Mouse (Mus musculus): ENCODE data around the gene Xlr3b.
A peak's percentile ranks its signal among the peaks of the same experiment; 100 is the strongest.
"Not testable (repeated sequence)": the region's sequence is repeated elsewhere in the genome, so short reads cannot be mapped to it uniquely, and the experiment has no call there.

The Xlr3b gene

DNA sequence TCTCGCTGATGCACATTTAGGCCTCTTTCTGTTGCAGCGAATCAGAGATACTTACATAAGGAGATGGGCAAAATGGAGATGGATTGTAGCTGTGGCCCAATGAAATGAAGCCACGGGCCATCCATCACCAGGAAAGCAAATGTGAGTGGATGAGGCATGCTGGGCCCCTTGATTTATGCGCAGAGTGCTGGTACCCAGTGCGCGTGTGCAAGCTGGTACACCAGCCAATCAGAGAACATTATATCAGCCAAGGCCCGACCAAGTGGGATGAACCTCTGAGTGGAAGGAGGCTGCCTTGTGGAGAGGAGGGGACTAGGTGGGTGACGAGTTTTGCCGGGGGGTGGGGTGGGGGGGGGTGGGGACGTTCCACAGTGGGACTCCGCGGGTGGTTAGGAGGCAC, at the start of gene Xlr3b:
Gene Xlr3b (plus strand): TSS at position 274 of the 400 bp plus-strand sequence.
- not testable (repeated sequence) for DNase-seq (ENCODE audit: low read depth, low spot score)

DNA sequence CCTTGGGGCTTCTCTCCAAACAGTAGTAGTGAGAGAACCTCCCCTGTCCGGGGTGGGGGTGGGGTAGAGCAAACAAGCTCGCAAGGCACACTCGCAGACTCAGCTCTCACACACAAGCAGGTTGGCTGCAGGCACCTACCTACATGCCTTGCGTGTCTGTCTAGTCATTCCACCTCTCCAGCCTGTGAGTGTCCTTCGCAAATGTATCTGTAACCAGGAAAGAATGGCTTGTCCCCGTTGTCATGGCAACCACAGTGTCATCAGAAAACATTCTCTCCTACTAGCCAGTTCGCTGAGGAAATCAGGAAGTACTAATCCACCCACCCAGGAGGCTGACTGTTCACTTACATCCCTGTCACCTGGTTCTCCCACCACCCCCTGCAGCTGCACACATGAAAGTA, 48.8 kb upstream of the Xlr3b start:
- DNase-seq (ENCODE audit: low read depth, low spot score), result not testable (repeated sequence)

DNA sequence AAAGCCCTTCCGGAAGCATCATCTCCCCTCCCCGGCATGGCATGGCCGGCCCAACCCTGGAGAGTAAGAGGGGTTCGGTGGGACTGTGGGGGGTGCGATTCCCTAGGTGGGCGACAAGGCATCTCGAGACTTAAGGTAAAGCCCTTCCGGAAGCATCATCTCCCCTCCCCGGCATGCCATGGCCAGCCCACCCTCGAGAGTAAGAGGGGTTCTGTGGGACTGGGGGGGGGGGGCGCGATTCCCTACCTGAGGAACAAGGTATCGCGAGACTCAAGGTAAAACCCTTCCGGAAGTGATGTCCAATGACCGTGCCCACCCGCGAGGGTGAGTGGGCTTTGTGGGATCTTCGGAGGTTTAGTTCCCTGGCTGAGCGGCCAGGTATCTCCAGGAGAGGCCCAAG, 43.5 kb upstream of the Xlr3b start, which contains the start of gene Xlr5b:
Gene Xlr5b (plus strand): TSS at position 301 of the 400 bp plus-strand sequence.
- DNase-seq (ENCODE audit: low read depth, low spot score), result not testable (repeated sequence)

DNA sequence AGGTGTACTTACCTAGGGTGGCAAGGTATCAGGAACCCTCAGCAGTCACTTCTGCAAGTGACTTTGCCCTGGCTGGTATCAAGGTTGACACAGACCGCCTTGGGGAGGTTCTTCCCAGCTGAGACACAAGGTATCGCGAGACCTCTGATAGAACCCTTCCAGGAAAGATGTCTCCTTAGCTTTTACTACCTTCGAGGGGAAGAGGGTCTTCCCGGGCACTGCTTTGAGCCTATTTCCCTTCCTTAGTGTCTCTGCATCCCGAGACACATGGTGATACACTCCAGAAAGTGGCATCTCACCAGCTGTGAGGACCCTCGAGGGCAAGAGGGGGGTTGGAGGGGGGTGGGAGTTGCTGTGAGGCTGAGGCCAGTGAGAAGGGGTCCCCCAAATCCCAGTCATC, 42.7 kb upstream of the Xlr3b start, which contains the start of gene DXBay18:
Gene DXBay18 (minus strand): TSS at position 101 of the 400 bp plus-strand sequence.
- not testable (repeated sequence) for DNase-seq (ENCODE audit: low read depth, low spot score)

DNA sequence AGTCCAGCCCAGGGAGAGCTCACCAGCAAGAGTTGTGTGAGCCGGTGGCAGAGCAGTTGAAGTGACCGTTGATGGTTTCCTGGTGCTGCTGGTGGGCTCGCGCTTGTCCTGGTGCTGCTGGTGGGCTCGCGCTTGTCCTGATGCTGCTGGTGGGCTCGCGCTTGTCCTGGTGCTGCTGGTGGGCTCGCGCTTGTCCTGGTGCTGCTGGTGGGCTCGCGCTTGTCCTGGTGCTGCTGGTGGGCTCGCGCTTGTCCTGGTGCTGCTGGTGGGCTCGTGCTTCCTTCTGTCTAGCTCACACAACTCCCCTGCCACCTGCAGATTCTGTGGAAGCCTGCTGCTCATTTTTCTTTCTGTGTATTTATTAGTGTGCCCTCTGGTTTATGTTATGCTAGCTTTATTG, 15.1 kb upstream of the Xlr3b start, which contains the start of gene Spin2d:
Gene Spin2d (minus strand): TSS at position 101 of the 400 bp plus-strand sequence.
- DNase-seq (ENCODE audit: low read depth, low spot score), result not testable (repeated sequence)

DNA sequence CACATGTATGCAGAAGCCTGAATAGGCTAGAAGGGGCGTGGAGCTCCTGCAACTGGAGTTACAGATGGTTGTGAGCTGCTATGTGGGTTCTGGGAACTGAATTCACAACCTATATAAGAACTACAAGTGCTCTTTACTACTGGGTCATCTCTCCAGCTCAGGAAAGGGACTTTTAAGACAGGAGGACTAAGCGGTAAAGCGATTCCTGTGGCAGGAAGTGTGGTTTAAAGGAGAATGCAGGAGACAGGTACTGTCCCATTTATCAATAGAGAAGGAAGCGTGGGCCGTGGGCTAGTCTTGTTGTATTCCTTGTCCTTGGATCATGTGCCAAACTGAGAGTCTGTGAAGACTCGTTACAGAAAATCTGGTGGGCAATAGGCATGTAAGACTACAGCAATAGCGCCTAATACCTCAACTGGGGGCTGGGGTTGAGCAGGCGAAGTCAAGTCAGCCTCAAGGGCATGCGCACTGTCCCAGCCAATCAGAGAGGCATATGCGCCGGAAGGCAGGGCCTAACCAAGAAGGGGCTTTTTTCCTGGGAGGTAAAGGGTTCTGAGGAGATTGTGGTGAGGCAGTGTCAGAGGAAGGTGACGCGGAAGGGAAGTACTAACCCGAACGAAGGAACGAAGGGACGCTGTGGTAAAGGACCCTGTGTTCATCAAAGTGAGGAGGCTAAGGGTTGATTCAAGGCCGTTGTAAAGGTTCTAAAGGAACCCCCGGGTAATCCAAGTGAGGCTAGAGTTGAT, 22.0 kb downstream of the Xlr3b start, which contains the start of gene Xlr4b:
Gene Xlr4b (plus strand): TSS at position 515 of the 746 bp plus-strand sequence.
- not testable (repeated sequence) for DNase-seq (ENCODE audit: low read depth, low spot score)

DNA sequence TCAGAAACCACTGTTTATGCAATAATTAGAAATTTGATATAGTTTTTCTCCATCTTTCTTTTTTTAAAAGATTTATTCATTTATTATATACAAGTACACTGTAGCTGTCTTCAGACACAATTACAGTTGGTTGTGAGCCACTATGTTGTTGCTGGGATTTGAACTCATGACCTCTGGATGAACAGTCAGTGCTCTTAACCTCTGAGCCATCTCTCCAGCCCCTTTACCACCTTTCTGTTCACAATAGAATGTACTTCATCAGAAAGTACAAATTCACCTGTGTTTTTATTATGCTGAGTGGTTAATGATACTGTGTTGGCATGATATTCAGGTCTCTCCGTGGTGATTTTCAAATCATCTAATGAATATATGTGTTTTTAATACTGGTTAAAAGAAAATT, 33.4 kb downstream of the Xlr3b start:
- no peak for DNase-seq (ENCODE audit: low read depth, low spot score)

DNA sequence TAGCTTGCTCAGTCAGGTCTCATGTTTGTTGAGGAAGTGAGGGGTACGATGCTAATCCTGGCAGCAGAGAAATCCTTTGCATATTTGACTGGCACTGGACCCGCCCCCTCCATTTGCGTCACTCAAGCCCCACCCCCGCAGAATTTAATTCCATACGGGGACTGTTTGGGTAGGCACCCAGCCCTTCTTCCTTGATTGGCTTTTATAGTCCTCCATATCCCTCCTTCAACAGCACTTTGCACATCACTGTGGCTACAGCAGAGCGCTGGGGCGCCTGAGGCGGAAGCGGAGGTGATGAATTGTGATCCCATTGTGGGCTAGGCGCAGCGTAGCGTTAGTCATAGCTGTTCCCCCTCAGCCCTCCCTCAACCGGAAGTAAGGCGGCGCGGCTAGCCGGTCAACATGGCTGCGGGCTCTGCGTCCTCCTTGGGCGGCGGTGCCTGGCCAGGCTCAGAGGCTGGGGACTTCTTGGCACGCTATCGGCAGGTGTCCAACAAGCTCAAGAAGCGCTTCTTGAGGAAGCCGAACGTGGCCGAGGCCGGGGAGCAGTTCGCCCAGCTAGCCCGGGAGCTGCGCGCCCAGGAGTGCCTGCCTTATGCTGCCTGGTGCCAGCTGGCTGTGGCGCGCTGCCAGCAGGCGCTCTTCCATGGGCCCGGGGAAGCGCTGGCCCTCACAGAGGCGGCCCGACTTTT, 36.1 kb downstream of the Xlr3b start, which contains the start of gene F8a:
Gene F8a (plus strand): TSS at position 378 of the 692 bp plus-strand sequence.
- peak; percentile 77 for DNase-seq (ENCODE audit: low read depth, low spot score)

DNA sequence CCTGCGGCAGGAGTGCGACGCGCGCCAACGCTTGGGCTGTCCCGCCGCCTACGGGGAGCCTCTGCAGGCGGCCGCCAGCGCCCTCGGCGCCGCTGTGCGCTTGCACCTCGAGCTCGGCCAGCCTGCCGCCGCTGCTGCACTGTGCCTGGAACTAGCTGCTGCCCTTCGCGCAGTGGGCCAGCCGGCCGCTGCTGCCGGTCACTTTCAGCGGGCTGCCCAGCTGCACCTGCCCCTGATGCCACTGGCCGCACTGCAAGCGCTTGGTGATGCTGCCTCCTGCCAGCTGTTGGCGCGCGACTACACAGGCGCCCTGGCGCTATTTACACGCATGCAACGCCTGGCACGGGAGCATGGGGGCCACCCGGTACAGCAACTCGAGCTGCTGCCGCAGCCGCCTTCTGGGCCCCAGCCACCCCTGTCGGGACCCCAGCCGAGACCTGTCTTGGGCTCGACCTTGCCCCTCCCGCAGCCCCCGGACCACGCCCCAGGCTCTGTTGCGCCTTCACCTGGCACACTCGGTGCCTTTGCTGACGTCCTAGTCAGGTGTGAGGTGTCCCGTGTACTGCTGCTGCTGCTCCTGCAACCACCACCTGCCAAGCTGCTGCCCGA, 36.7 kb downstream of the Xlr3b start:
- no peak for DNase-seq (ENCODE audit: low read depth, low spot score)

DNA sequence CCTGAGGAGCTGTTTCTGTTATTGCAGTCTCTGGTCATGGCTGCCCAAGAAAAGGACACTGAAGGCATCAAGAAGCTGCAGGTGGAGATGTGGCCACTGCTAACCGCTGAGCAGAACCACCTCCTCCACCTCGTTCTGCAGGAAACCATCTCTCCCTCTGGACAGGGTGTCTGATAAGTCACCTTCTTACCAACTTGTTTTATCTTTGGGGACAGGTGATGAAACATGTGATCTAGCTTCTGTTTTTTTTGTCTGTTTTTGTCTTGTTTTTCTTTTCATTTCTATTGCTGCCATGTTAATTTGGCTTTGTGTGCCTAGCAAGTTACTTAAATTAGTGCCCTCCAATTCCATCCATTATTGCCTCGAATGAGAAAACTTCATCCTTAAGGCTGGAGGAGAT, 37.3 kb downstream of the Xlr3b start:
- DNase-seq (ENCODE audit: low read depth, low spot score), result no peak

DNA sequence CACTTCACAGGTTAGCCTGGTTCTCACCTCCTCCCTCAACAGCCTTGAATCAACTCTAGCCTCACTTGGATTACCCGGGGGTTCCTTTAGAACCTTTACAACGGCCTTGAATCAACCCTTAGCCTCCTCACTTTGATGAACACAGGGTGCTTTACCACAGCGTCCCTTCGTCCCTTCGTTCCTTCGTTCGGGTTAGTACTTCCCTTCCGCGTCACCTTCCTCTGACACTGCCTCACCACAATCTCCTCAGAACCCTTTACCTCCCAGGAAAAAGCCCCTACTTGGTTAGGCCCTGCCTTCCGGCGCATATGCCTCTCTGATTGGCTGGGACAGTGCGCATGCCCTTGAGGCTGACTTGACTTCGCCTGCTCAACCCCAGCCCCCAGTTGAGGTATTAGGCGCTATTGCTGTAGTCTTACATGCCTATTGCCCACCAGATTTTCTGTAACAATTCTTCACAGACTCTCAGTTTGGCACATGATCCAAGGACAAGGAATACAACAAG, 50.9 kb downstream of the Xlr3b start, which contains the start of gene Xlr4c:
Gene Xlr4c (minus strand): TSS at position 310 of the 505 bp plus-strand sequence.
- not testable (repeated sequence) for DNase-seq (ENCODE audit: low read depth, low spot score)

Data from brain, embryonic 18.5 days (tissue).